Mouse (Mus musculus) liver, adult (tissue): ENCODE measurements at regions not wholly inside any gene's neighbourhood (a gene's known extent, or its start where the extent isn't known, plus 50 kb on each side); places are given as distances from the start of the nearest gene placed in this dataset.

Source experiments
- GATA4 ChIP-seq: IDR thresholded peaks from 2 replicates; pipeline ENCODE4 v1.6.1; 2014; ENCODE audit warnings: mild to moderate bottlenecking, low read length; ENCODE audit not compliant: insufficient replicate concordance

- peak; percentile 81 for TF ChIP-seq GATA4
Measured at GRCm38 (mm10) chr10:37484311-37485023, 345.7 kb upstream of the Marcks start.

- TF ChIP-seq GATA4: peak; percentile 67; the same call in 1 of the 2 replicates
Measured at GRCm38 (mm10) chr10:37483521-37483920, 344.8 kb upstream of the Marcks start.

- TF ChIP-seq GATA4: no peak
Measured at GRCm38 (mm10) chr10:37481879-37482278, 343.2 kb upstream of the Marcks start.

GRCm38 (mm10) chr10:37480331-37480730 is 341.6 kb upstream of the Marcks start:
- no peak for TF ChIP-seq GATA4

GRCm38 (mm10) chr10:37478108-37478507 is 339.4 kb upstream of the Marcks start:
- TF ChIP-seq GATA4: no peak

GRCm38 (mm10) chr10:37473086-37473485 is 334.4 kb upstream of the Marcks start:
- TF ChIP-seq GATA4: no peak

GRCm38 (mm10) chr10:37457384-37457783 is 318.7 kb upstream of the Marcks start:
- TF ChIP-seq GATA4: no peak

- no peak for TF ChIP-seq GATA4
Measured at GRCm38 (mm10) chr10:37449894-37450293, 311.2 kb upstream of the Marcks start.

GRCm38 (mm10) chr10:37447333-37448204 is 308.8 kb upstream of the Marcks start:
- peak; percentile 35; the same call in 1 of the 2 replicates for TF ChIP-seq GATA4

GRCm38 (mm10) chr10:37439863-37440613 is 301.3 kb upstream of the Marcks start:
- TF ChIP-seq GATA4: no peak

GRCm38 (mm10) chr10:37438312-37438711 is 299.6 kb upstream of the Marcks start:
- no peak for TF ChIP-seq GATA4

- TF ChIP-seq GATA4: no peak
Measured at GRCm38 (mm10) chr10:37436849-37437248, 298.1 kb upstream of the Marcks start.

- TF ChIP-seq GATA4: no peak
Measured at GRCm38 (mm10) chr10:37434229-37434628, 295.5 kb upstream of the Marcks start.

GRCm38 (mm10) chr10:37423047-37423446 is 284.3 kb upstream of the Marcks start:
- no peak for TF ChIP-seq GATA4

GRCm38 (mm10) chr10:37422612-37423011 is 283.9 kb upstream of the Marcks start:
- TF ChIP-seq GATA4: no peak
